Mouse (Mus musculus) spleen, postnatal 4 days (tissue): Measurements from ENCODE around the gene 6430571L13Rik.
A peak's percentile ranks its signal among the peaks of the same experiment; 100 is the strongest.

Experiments
- DNase-seq, 2 experiments: peaks; one replicate each; pipeline ENCODE4 v3.0.0; 2022; ENCODE audit warnings: low spot score in 2 of 2

Gene 6430571L13Rik

DNA sequence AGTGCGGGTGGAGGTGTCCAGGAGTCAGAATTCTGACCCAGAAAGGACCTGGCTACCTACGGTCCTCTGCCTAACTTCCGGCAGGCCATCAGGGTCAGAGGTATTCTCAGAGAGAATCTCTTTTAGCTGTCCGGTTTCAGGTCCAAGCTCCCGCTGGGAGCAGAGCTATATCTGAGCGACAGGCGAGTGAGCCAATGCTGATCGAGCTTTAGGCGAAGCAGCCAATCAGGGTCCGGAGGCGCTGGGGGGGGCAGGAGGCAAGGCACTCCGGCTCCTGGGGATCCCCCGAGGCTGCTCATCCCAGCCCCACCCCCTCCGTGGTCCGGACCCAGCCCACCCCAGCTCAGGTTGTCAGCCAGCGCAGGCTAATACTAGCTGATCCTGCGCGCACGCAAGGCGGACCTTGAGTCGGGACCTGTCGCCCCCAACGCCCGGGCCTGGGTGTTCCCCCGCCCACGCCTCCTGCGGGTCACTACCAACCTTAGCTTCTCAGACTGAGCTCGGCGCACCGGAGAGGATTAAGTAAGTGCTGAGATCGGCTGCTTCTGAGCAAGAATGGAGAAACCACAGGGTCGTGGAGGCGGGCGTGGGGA is at the start of gene 6430571L13Rik:
Gene 6430571L13Rik (plus strand): TSS at position 336 of the 593 bp plus-strand sequence.
- DNase-seq: peak; percentile 82 to 90

DNA sequence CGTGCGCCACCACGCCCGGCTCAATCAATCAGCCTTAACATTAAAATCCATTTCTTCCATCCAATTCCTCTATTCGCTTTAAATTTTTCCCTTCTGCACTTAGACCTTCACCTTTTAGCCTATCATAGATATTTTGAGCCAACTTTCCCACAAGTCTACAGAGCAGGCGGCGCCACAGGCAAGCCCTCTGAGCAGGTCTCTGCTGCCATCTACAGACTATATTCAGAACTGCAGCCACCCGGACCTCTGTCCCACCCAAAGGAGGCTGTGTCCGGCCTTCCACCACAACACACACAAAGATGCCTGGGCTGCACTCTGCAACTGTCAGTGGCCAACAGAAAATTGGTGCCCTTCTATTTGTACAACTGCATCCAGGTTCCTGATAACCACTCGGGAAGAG is 49.5 kb upstream of the 6430571L13Rik start:
- peak; percentile 85 to 94 for DNase-seq

GRCm38 (mm10) chr9:107294249-107294648 is 46.2 kb upstream of the 6430571L13Rik start:
- peak; percentile 81 to 90 for DNase-seq

- DNase-seq: no peak
These were observed 44.8 kb upstream of the 6430571L13Rik start for GRCm38 (mm10) chr9:107295616-107296015.

- DNase-seq: no peak
These were observed 44.6 kb upstream of the 6430571L13Rik start, which contains the start of gene Cish for GRCm38 (mm10) chr9:107296016-107296040. Cish (plus strand) TSS chr9:107296026.

DNA sequence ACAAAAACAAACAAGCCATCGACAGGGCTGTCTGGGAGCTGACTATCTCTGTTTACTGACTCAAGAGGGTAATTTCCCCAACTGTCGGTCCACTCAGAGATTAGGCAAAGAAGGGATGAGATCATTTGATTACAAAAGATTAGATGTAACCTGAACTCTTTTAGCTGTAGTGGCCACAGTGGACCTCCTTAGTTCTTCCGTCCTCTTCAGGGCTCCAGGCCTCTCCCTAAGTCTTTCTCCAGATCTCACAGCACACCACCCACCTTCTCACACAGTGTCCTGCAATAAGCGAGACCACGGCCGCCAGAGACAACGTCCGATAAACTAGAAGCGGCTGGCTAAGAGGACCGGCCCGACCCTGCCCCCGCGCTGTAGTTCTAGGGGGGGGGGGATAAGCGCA is 44.4 kb upstream of the 6430571L13Rik start:
- DNase-seq: no peak

DNA sequence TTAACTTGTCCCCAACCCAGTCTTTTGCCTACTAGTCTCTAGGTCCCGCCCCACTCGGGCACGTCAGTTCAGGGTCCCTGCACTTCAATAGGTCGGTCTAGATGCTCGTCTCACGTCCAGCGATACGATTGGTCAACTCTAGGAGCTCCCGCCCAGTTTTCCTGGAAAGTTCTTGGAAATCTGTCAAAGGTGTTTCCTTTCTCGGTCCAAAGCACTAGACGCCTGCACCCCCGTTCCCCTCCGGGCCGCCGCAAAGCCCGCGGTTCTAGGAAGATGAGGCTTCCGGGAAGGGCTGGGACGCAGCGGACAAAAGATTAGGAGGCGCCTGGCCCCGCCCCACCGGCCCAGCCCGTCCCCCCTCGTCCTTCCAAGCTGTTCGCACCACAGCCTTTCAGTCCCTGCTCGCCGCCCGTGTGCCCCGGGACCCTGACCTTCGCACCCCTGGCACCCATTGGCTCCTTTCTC is 43.9 kb upstream of the 6430571L13Rik start:
- peak; percentile 89 to 92 for DNase-seq

- DNase-seq: no peak
These were observed 43.3 kb upstream of the 6430571L13Rik start for GRCm38 (mm10) chr9:107297059-107297458.

- no peak for DNase-seq
These were observed 42.7 kb upstream of the 6430571L13Rik start for GRCm38 (mm10) chr9:107297658-107298057.

GRCm38 (mm10) chr9:107298059-107298780 is 42.2 kb upstream of the 6430571L13Rik start:
- DNase-seq: peak in 1 of 2 experiments; percentile 59

DNA sequence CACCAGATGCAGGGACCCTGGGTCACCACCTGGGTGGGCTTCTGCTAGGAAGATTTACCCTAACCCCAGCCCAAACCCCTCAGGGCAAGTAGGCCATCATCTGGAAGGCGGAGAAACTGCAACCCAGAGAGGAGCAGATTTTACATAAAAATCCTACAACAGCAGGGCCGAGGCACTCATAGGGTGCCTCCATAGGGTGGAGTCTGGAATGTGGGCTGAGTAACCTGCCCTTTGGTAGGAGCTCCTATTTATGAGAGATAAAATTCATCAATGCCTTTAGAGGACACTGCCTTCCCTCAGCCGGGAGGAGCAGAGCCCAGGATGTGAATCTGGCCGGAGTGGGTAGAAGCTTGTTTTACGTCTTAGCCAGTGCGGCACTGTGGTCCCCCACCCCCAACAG is 41.5 kb upstream of the 6430571L13Rik start:
- DNase-seq: peak in 1 of 2 experiments; percentile 57

GRCm38 (mm10) chr9:107299783-107300182 is 40.6 kb upstream of the 6430571L13Rik start:
- peak in 1 of 2 experiments; percentile 53 for DNase-seq

GRCm38 (mm10) chr9:107300224-107300973 is 40.0 kb upstream of the 6430571L13Rik start:
- DNase-seq: peak in 1 of 2 experiments; percentile 62

DNA sequence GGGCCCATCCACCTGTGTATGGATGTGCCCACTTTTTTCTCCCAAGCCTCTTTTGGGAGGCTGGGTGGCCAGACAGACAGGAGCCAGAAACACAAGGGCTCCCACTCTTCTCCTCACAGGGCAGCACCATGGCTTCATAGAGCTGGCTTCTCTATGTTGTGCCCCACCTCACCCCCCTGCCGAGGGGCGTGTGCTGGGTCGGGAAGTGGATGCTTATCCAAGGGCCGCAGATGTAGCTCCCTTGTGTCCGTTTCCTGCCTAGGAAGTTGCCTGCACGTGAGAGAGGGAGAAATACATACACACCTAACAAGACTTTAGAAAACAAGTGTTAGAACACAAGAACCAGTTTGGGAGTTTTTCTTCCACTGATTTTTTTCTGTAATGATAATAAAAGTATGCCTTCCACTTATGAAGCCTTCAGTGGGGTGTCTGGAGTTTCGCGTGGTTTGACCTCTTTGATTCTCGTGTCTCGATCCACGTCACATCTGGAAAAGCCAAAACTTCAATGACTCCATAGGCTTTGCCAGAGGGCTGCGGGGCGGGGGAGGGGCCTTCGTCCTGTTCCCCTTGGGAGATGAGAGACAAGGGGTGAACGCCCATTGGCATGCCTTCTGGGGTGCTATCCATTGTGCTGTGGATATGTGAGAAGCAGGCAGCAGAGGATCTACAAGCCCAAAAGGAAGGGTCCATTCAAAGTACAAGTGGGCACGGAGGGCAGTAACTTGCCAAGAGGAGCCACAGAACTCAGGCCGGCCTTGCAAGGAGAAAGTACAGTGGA is 38.7 kb upstream of the 6430571L13Rik start:
- peak in 1 of 2 experiments; percentile 60 for DNase-seq

DNA sequence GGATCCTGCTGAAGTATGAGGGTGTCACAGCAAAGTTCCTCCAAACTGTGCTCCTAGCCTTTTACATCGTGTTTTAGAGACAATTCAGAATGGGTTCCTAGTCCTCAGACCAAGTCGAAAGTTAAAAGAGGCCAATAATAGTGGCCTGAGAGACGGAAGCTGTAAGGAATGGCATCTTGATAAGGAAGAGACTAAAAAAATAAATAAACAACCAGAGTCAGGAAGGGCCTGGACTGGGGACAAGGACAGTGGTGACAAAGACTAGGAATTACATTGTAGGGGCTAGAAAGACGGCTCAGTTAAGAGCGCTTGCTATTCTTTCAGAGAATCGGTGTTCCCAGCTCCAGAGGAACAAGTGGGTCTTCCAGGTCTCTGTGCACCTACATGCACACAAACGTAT is 37.8 kb upstream of the 6430571L13Rik start:
- no peak for DNase-seq

- peak in 1 of 2 experiments; percentile 58 for DNase-seq
These were observed 37.1 kb upstream of the 6430571L13Rik start for GRCm38 (mm10) chr9:107303121-107303820.

- DNase-seq: no peak
These were observed 36.5 kb upstream of the 6430571L13Rik start for GRCm38 (mm10) chr9:107303900-107304299.

GRCm38 (mm10) chr9:107304383-107304782 is 36.0 kb upstream of the 6430571L13Rik start:
- DNase-seq: peak in 1 of 2 experiments; percentile 62

GRCm38 (mm10) chr9:107305012-107305411 is 35.4 kb upstream of the 6430571L13Rik start:
- no peak for DNase-seq

DNA sequence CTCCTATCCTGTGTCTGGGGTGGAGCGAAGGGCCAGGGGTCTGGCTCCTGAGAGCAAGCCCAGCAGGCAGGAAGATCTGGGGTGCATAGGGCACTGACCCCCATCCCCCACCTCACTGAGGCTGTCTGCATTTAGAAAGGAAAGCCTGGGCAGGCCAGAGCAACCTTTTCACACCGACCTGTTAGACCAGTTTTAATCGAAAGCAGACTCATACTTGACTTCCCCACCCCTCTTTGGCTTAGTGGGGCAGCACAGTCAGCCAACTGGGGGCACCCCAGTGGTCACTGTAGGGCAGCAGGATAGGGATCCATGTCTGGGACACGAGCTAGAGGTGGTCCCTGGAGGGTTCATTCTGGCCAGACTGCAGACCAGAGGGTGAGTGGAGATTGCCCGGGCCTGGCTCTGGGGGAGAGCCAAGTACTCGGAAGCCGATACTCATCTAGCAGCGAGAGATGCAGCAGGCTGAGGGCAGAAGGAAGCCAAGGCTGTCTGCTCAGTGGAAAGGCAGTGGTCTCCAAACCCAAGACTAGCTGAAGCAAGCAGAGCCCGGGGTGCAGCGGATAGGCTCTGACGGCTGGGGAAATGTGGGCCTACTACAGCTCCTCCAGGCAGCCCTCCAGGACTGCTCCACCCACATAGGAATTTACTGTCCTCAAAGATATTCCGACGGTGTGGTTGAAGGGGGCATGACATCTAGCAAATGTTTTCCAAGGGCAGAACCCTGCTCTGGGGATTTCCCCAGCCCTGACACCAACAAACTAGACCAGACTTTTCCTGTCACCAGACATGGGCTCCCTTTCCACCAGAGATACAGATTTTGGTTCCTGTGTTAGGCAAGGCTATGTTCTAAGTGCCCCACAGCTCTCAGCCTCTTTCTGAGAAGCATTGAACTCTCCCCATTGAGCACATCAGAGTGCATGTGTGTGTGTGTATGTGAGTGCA is 34.5 kb upstream of the 6430571L13Rik start:
- peak in 1 of 2 experiments; percentile 62 for DNase-seq
